Mouse (Mus musculus): ENCODE results near the gene Frmd4b. TPM values are rescaled to one million over a fixed set of nuclear protein-coding genes. Genes with fewer than 3 reads are reported as not detected.

Frmd4b gene
- polyA plus RNA-seq, 1 experiment from 2014 or later, result 11.1 TPM

DNA sequence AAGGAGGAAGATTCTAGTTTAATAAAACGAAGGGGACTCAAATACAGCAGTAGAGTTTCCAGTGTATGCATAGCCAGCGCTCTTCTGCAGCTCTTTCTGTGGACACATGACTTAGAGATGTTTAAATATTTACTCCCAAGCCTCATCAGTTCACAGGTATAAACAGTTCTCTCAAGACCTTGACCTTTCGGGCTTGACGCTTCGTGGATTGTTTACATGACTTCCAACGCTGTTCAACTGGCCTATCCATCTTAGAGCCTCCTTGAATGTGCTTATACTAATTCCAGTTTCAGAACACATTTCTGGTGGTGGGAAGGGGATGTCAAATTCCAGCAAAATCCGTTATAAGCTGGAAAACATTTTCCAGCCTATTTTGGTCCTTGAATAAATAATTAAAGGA is 203.9 kb downstream of the Frmd4b start:
- ATAC-seq, result peak; percentile 33; the same call in 1 of the 2 replicates
- Histone ChIP-seq H3K9me3 (ENCODE audit: low read length) (no peaks in the 10 kb centered on the region), H3K4me2 (replicated peaks; ENCODE audit: low read depth, low read length) (no peak overlapping the region), H3K4me3 (ENCODE audit: low read depth, low read length) (no peak overlapping the region), H3K27me3 (replicated peaks; ENCODE audit: insufficient read depth, low read length) (no peaks in the 10 kb centered on the region), H3K36me3 (ENCODE audit: insufficient read depth, low read length) (no peaks in the 10 kb centered on the region), H3K4me1 (ENCODE audit: insufficient read depth, low read depth, low read length) (no peaks in the 10 kb centered on the region), H3K9ac (replicated peaks; ENCODE audit: low read depth) (no peak overlapping the region), H3K27ac (ENCODE audit: low read length) (no peak overlapping the region)
- TF ChIP-seq CTCF (IDR thresholded peaks at IDR 0.05) (no peak), EP300 (IDR thresholded peaks at IDR 0.05) (no peak)
- no peak for DNase-seq (ENCODE audit: low spot score)
- 15% methylated on average over 7 of the region's 7 CpGs for WGBS

DNA sequence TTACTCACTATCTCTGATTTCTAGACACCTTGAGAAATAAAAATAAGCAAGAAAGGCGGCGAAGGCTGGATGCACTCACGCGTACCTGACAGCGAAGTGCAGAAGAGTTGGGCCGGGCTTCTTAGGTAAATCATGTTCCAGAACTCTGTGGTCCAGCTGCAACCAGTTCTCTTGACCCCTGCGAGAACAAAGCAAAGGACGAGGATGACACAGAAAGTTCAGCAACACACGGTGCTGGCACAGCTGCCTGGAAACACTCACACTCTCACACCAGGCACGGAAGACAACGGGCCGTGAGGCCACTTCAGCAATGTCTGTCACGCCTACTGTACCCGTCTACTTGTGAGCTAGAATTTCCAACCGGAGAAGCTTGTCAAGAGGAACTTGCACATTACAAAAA is 204.9 kb downstream of the Frmd4b start:
- no peak for DNase-seq (ENCODE audit: low spot score)
- H3K27me3 ChIP-seq (replicated peaks; ENCODE audit: insufficient read depth, low read length), result no peaks in the 10 kb centered on the region
- no peak overlapping the region for H3K4me3 ChIP-seq (ENCODE audit: low read depth, low read length)
- ATAC-seq, result no peak
- no peak overlapping the region for H3K4me2 ChIP-seq (replicated peaks; ENCODE audit: low read depth, low read length)
- no peak overlapping the region for H3K27ac ChIP-seq (ENCODE audit: low read length)
- no peaks in the 10 kb centered on the region for H3K4me1 ChIP-seq (ENCODE audit: insufficient read depth, low read depth, low read length)
- H3K9ac ChIP-seq (replicated peaks; ENCODE audit: low read depth), result no peak overlapping the region
- TF ChIP-seq EP300 (IDR thresholded peaks at IDR 0.05) (no peak), CTCF (IDR thresholded peaks at IDR 0.05) (no peak)
- WGBS, result 68% methylated on average over 15 of the region's 15 CpGs
- no peaks in the 10 kb centered on the region for H3K36me3 ChIP-seq (ENCODE audit: insufficient read depth, low read length)
- H3K9me3 ChIP-seq (ENCODE audit: low read length), result no peaks in the 10 kb centered on the region

DNA sequence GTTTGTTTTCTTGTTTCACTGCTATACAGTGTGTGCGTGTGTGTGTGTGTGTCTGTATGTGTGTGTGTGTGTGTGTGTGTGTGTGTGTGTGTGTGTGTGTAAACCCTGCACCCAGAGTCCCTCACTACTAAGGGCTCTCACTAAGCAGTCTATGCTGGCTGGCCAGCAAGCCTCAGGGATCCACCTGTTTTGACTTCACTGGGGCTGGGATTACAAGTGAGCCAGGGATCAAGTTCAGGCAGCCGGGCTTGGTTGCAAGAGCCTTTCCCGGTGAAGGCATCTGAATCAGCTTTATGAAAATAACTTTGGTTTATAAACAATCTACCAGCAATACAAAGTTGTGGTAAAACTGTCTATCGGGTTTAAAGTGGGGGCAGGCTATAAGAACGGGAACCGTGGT is 206.0 kb downstream of the Frmd4b start:
- Histone ChIP-seq H3K36me3 (ENCODE audit: insufficient read depth, low read length) (no peaks in the 10 kb centered on the region), H3K4me3 (ENCODE audit: low read depth, low read length) (no peak overlapping the region), H3K4me2 (replicated peaks; ENCODE audit: low read depth, low read length) (no peak overlapping the region), H3K4me1 (ENCODE audit: insufficient read depth, low read depth, low read length) (no peaks in the 10 kb centered on the region), H3K9ac (replicated peaks; ENCODE audit: low read depth) (no peak overlapping the region), H3K9me3 (ENCODE audit: low read length) (no peaks in the 10 kb centered on the region), H3K27me3 (replicated peaks; ENCODE audit: insufficient read depth, low read length) (no peaks in the 10 kb centered on the region), H3K27ac (ENCODE audit: low read length) (no peak overlapping the region)
- DNase-seq (ENCODE audit: low spot score) (no peak), ATAC-seq (no peak)
- TF ChIP-seq CTCF (IDR thresholded peaks at IDR 0.05), result no peak
- no peak for TF ChIP-seq EP300 (IDR thresholded peaks at IDR 0.05)
- 85% methylated on average over 6 of the region's 6 CpGs for WGBS

GRCm38 (mm10) chr6:97409467-97410239 is 207.7 kb downstream of the Frmd4b start:
- TF ChIP-seq CTCF (IDR thresholded peaks at IDR 0.05), result no peak
- TF ChIP-seq EP300 (IDR thresholded peaks at IDR 0.05), result no peak
- Histone ChIP-seq H3K9me3 (ENCODE audit: low read length) (no peaks in the 10 kb centered on the region), H3K27ac (ENCODE audit: low read length) (no peak overlapping the region), H3K4me3 (ENCODE audit: low read depth, low read length) (no peak overlapping the region), H3K4me1 (ENCODE audit: insufficient read depth, low read depth, low read length) (no peaks in the 10 kb centered on the region), H3K4me2 (replicated peaks; ENCODE audit: low read depth, low read length) (no peak overlapping the region), H3K27me3 (replicated peaks; ENCODE audit: insufficient read depth, low read length) (no peaks in the 10 kb centered on the region), H3K9ac (replicated peaks; ENCODE audit: low read depth) (no peak overlapping the region), H3K36me3 (ENCODE audit: insufficient read depth, low read length) (no peaks in the 10 kb centered on the region)
- ATAC-seq (peak; percentile 30), DNase-seq (ENCODE audit: low spot score) (no peak)
- 35% methylated on average over 5 of the region's 5 CpGs for WGBS

DNA sequence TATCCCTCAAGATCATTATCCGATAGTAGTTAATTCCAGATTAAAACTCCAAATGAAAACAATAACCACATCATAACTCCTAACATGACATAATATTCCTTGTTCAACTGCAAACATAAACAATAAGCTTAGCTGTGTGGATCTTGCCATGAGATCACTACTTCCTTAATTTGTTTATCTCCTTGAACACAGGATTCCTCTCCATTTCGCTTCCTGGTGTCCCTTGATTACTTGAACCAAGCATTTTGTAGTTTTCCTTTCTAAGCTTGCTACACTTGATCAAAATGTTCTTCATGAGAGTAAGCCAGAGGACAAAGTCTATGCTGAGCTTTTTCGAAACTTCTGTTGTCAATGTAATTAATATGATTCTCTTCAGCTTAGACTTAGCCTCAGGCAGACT is 209.4 kb downstream of the Frmd4b start:
- TF ChIP-seq CTCF (IDR thresholded peaks at IDR 0.05) (no peak), EP300 (IDR thresholded peaks at IDR 0.05) (peak; percentile 27; the same call in 1 of the 2 replicates)
- H3K27me3 ChIP-seq (replicated peaks; ENCODE audit: insufficient read depth, low read length), result no peaks in the 10 kb centered on the region
- no peaks in the 10 kb centered on the region for H3K36me3 ChIP-seq (ENCODE audit: insufficient read depth, low read length)
- H3K9ac ChIP-seq (replicated peaks; ENCODE audit: low read depth), result no peak overlapping the region
- no peak overlapping the region for H3K27ac ChIP-seq (ENCODE audit: low read length)
- DNase-seq (ENCODE audit: low spot score), result peak; percentile 18
- whole genome bisulfite sequencing, result 71% methylated on average over 3 of the region's 3 CpGs
- H3K4me2 ChIP-seq (replicated peaks; ENCODE audit: low read depth, low read length), result no peak overlapping the region
- H3K9me3 ChIP-seq (ENCODE audit: low read length), result no peaks in the 10 kb centered on the region
- H3K4me3 ChIP-seq (ENCODE audit: low read depth, low read length), result no peak overlapping the region
- H3K4me1 ChIP-seq (ENCODE audit: insufficient read depth, low read depth, low read length), result no peaks in the 10 kb centered on the region
- no peak for ATAC-seq

DNA sequence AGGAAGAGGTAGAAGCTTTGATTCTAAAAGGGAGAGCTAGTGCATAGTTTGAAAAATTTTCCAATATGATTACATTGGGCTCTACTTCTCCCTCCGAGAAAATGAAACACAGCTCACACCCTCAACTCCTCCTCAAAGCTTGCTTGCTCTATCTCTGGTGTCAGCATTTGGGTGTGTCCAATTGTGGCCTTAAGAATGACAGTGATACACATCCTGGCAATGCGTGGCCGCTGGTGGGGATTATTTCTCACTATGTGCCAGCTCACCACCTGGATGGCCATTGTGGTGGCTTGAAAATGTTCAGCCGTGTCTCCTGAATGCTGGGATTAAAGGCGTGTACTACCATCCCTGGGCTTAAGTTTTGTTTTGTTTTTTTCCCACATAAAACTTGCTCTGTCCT is 209.9 kb downstream of the Frmd4b start:
- H3K4me3 ChIP-seq (ENCODE audit: low read depth, low read length), result no peak overlapping the region
- no peak overlapping the region for H3K9ac ChIP-seq (replicated peaks; ENCODE audit: low read depth)
- H3K4me2 ChIP-seq (replicated peaks; ENCODE audit: low read depth, low read length), result no peak overlapping the region
- TF ChIP-seq EP300 (IDR thresholded peaks at IDR 0.05) (no peak), CTCF (IDR thresholded peaks at IDR 0.05) (no peak)
- H3K9me3 ChIP-seq (ENCODE audit: low read length), result no peaks in the 10 kb centered on the region
- WGBS, result 75% methylated on average over 5 of the region's 5 CpGs
- H3K4me1 ChIP-seq (ENCODE audit: insufficient read depth, low read depth, low read length), result no peaks in the 10 kb centered on the region
- DNase-seq (ENCODE audit: low spot score) (no peak), ATAC-seq (peak; percentile 33; the same call in 1 of the 2 replicates)
- no peaks in the 10 kb centered on the region for H3K27me3 ChIP-seq (replicated peaks; ENCODE audit: insufficient read depth, low read length)
- H3K27ac ChIP-seq (ENCODE audit: low read length), result no peak overlapping the region
- H3K36me3 ChIP-seq (ENCODE audit: insufficient read depth, low read length), result no peaks in the 10 kb centered on the region

All from lung, postnatal 0 days (tissue).